Mouse (Mus musculus) central nervous system, embryonic 11.5 days (tissue): ENCODE data around the gene Chmp6. TPM values are rescaled to one million over a fixed set of nuclear protein-coding genes. Genes with fewer than 3 reads are reported as not detected.

Experiments
- polyA plus RNA-seq: library from polyadenylated mRNA; depleted of rRNA; stranded (reverse); fragments of >200 nt; gene quantifications from 2 replicates; pipeline ENCODE4 v1.2.3, GENCODE M21; 2012; rRNA removed

Chmp6 gene
- 57.3 and 68.7 TPM in 2 replicates for polyA plus RNA-seq

GRCm38 (mm10) chr11:119913291-119913934, at the start of gene Chmp6:
TSS of gene Chmp6 (plus strand) at chr11:119913441.

GRCm38 (mm10) chr11:119942727-119943427, 29.6 kb downstream of the Chmp6 start, which contains the start of gene Baiap2:
TSS of gene Baiap2 (plus strand) at chr11:119942763.

Other genes with a start within 250 kb of the Chmp6 start
- gene Baiap2, start 29.3 kb downstream of the Chmp6 start, polyA plus RNA-seq = 10.1 and 12.9 TPM in 2 replicates
- 6.1 and 6.4 TPM in 2 replicates for gene Aatk, start 133.7 kb downstream of the Chmp6 start, polyA plus RNA-seq
- 44.5 and 99.3 TPM in 2 replicates for gene Cep131, start 173.4 kb downstream of the Chmp6 start, polyA plus RNA-seq
- 33.3 and 41.7 TPM in 2 replicates for gene Tepsin, start 185.3 kb downstream of the Chmp6 start, polyA plus RNA-seq
- gene Ndufaf8, start 185.5 kb downstream of the Chmp6 start, polyA plus RNA-seq = 37.5 and 49.6 TPM in 2 replicates
- 84.8 and 125 TPM in 2 replicates for gene Slc38a10, start 237.9 kb downstream of the Chmp6 start, polyA plus RNA-seq